Mouse (Mus musculus): ENCODE measurements at regions not wholly inside any gene's neighbourhood (a gene's known extent, or its start where the extent isn't known, plus 50 kb on each side); places are given as distances from the start of the nearest gene placed in this dataset.

DNA sequence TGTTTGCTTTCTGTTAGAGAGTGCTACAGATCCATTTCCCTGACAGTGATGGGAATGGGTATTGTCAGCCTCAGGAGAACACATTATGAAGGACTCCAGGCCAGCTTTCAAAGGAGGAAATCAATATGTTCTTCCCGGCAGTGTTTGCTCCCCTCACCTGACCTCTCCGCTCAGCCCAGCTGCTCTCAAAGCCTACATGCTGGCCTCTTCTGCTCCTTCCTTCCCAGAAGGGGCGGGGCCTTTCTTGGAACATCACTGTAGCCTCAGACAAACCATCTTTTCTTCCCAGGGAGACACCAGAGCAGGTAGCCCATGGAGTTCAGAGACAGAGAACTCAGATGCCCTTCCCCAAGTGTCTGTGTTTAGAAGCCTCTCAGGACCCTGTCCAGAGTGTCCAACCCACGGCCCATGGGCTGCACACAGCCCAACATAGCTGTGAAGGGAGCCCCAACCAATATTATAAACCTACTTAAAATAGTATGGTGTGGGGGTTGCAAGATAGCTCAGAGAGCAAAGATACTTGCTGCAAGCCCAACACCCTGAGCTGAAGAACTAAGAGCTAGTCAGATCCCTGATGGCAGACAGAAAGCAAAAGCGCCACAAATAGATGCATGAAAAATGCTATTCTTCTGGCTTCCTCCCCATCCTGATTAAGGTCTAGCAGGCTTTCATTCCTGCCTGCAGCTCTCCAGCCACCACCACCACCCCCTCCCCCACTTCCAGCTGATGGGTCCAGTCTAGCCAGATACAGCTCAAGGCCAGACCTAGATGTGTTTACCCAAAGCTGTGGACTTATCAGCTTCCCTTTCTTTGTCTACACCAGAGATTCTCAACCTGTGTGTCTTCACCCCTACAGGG, 141.8 kb upstream of the Hs6st1 start:
- TF ChIP-seq POLR2A (IDR thresholded peaks at IDR 0.05; ENCODE audit: low read depth, low read length) (no peak), CTCF (IDR thresholded peaks at IDR 0.05; ENCODE audit: extremely low read depth, insufficient read depth, insufficient read length, insufficient replicate concordance) (no peak)
